Mouse (Mus musculus): ENCODE results near the gene Trim46. TPM values are rescaled to one million over a fixed set of nuclear protein-coding genes. Genes with fewer than 3 reads are reported as not detected.

The Trim46 gene
- polyA plus RNA-seq, 1 experiment from 2014 or later = 76.1 TPM

DNA sequence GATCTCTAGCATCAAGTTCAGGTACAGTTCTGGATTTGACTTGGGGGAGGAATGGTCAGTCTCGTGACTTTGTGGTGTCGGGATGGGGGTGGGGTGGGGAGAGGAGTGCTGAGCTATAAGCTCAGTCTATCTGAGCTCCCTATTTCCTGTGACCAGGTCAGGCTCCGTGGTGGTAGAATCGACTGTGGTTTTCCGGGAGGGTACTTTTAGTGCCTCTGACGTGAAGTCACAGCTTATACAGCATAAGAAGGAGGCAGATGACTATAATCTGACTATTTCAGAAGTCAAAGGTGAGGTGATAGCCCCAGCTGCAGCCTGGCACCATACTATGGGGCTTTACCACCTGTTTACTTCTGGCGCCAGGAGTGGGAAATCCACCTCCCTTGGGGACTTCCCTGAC is 14.8 kb downstream of the Trim46 start:
- ATAC-seq = no peak
- WGBS = 78% methylated on average over 7 of the region's 7 CpGs

DNA sequence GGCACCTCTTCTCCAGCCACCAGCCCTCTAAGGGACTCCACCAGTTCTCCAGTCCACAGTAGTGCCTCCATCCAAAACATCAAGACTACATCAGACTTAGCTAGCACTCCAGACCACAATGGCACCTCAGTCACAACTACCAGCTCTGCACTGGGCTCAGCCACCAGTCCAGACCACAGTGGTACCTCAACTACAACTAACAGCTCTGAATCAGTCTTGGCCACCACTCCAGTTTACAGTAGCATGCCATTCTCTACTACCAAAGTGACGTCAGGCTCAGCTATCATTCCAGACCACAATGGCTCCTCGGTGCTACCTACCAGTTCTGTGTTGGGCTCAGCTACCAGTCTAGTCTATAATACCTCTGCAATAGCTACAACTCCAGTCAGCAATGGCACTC is 15.5 kb downstream of the Trim46 start:
- peaks cover 31% of the 10 kb centered on the region for H3K4me1 ChIP-seq (replicated peaks; ENCODE audit: control insufficient read depth, insufficient read depth, low read length)
- no peak overlapping the region for H3K9ac ChIP-seq (replicated peaks; ENCODE audit: low read depth, low read length)
- no peaks in the 10 kb centered on the region for H3K9me3 ChIP-seq (ENCODE audit: control insufficient read depth, low read length)
- no peaks in the 10 kb centered on the region for H3K27me3 ChIP-seq (replicated peaks; ENCODE audit: control insufficient read depth, insufficient read depth, low read length)
- H3K27ac ChIP-seq (ENCODE audit: low read length) = no peak overlapping the region
- no peak overlapping the region for H3K4me3 ChIP-seq (replicated peaks; ENCODE audit: low read length)
- no peak overlapping the region for H3K4me2 ChIP-seq (ENCODE audit: low read length)
- ATAC-seq = no peak
- WGBS = 83% methylated on average over 2 of the region's 2 CpGs
- H3K36me3 ChIP-seq (ENCODE audit: control insufficient read depth, insufficient read depth) = peaks cover 7% of the 10 kb centered on the region

More for the DNA sequence above, 14.8 kb downstream of the Trim46 start:
- no peaks in the 10 kb centered on the region for H3K27me3 ChIP-seq (replicated peaks; ENCODE audit: control insufficient read depth, insufficient read depth, low read length)
- peaks cover 8% of the 10 kb centered on the region for H3K36me3 ChIP-seq (ENCODE audit: control insufficient read depth, insufficient read depth)
- no peak overlapping the region for H3K4me3 ChIP-seq (replicated peaks; ENCODE audit: low read length)
- peaks cover 23% of the 10 kb centered on the region for H3K4me1 ChIP-seq (replicated peaks; ENCODE audit: control insufficient read depth, insufficient read depth, low read length)
- H3K9ac ChIP-seq (replicated peaks; ENCODE audit: low read depth, low read length) = no peak overlapping the region
- no peaks in the 10 kb centered on the region for H3K9me3 ChIP-seq (ENCODE audit: control insufficient read depth, low read length)
- H3K4me2 ChIP-seq (ENCODE audit: low read length) = no peak overlapping the region
- H3K27ac ChIP-seq (ENCODE audit: low read length) = no peak overlapping the region

DNA sequence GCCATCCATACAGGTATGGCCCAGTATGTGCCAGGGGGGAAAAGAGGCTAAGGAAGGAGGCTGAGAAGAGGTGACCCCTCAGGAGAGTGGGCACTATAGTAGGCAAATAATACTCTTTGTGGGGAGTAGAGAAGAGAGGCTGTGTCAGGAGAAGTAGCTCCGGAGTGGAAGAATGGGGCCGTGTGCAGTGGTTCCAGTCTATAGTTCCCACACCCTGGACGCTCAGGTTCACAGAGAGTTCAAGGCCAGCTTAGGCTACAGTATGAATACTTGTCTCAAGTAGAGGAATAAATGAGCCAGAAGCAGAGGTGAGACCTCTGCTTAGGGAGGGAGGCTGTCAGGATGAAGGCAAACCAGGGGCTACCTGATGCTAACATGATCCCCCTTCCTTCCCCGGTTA is 16.8 kb downstream of the Trim46 start:
- Histone ChIP-seq H3K4me3 (replicated peaks; ENCODE audit: low read length) (no peak overlapping the region), H3K27me3 (replicated peaks; ENCODE audit: control insufficient read depth, insufficient read depth, low read length) (no peaks in the 10 kb centered on the region), H3K9me3 (ENCODE audit: control insufficient read depth, low read length) (no peaks in the 10 kb centered on the region), H3K27ac (ENCODE audit: low read length) (no peak overlapping the region), H3K4me1 (replicated peaks; ENCODE audit: control insufficient read depth, insufficient read depth, low read length) (peaks cover 44% of the 10 kb centered on the region), H3K4me2 (ENCODE audit: low read length) (no peak overlapping the region), H3K9ac (replicated peaks; ENCODE audit: low read depth, low read length) (no peak overlapping the region), H3K36me3 (ENCODE audit: control insufficient read depth, insufficient read depth) (0 out of 2 replicates have a peak, but pooled peaks cover 2% of the 10 kb centered on the region)
- no peak for ATAC-seq
- WGBS = 46% methylated on average over 4 of the region's 4 CpGs

DNA sequence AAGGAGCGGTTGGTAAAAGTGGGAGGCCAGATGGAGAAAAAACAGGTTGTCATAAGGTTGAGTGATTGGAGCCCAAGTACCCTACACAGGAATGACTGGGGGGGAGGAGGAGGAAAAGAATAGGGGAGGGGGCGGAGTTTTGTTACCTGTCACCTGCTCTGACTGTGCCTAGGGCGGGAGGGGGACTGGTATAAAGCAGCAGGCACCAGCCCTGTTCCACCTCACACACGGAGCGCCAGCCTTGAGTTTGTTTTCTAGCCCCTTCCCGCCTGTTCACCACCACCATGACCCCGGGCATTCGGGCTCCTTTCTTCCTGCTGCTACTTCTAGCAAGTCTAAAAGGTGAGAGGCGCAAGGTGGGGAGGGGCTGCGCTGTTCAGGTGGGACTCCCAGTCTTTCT is 17.3 kb downstream of the Trim46 start, which contains the start of gene Muc1:
Muc1 (plus strand) TSS at position 222 of the 400 bp plus-strand sequence.
- no peaks in the 10 kb centered on the region for H3K9me3 ChIP-seq (ENCODE audit: control insufficient read depth, low read length)
- no peak for ATAC-seq
- H3K27ac ChIP-seq (ENCODE audit: low read length) = peak within 1 kb of the TSS; percentile 89
- peak within 1 kb of the TSS; percentile 58 for H3K9ac ChIP-seq (replicated peaks; ENCODE audit: low read depth, low read length)
- H3K36me3 ChIP-seq (ENCODE audit: control insufficient read depth, insufficient read depth) = 0 out of 2 replicates have a peak, but pooled peaks cover 2% of the 10 kb centered on the region
- no peaks in the 10 kb centered on the region for H3K27me3 ChIP-seq (replicated peaks; ENCODE audit: control insufficient read depth, insufficient read depth, low read length)
- peak within 1 kb of the TSS; percentile 48 for H3K4me3 ChIP-seq (replicated peaks; ENCODE audit: low read length)
- 36% methylated on average over 10 of the region's 10 CpGs for WGBS
- peak within 1 kb of the TSS; percentile 71 for H3K4me2 ChIP-seq (ENCODE audit: low read length)
- peaks cover 48% of the 10 kb centered on the region for H3K4me1 ChIP-seq (replicated peaks; ENCODE audit: control insufficient read depth, insufficient read depth, low read length)

DNA sequence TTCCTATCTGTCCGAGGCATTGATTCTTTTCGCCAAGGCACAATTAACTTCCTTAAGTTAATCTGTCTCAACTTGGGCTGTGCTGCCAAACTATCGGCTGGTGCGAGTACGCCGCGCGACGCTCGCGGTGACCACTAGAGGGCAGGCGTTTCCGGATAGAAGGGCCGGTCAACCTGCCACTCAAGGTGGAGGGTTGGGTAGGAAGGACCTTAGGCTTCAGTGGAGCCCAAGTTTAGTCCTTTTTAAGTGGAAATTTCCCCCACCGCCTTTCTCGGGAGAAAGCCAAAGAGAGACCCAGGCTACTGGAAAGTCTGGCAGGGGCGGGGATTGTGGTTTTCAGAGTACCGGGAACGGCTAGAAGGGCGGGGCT is 17.9 kb downstream of the Trim46 start:
- Histone ChIP-seq H3K4me1 (replicated peaks; ENCODE audit: control insufficient read depth, insufficient read depth, low read length) (peaks cover 55% of the 10 kb centered on the region), H3K9ac (replicated peaks; ENCODE audit: low read depth, low read length) (peak overlapping the region; percentile 58), H3K27ac (ENCODE audit: low read length) (peak overlapping the region; percentile 89), H3K36me3 (ENCODE audit: control insufficient read depth, insufficient read depth) (no peaks in the 10 kb centered on the region), H3K4me2 (ENCODE audit: low read length) (peak overlapping the region; percentile 71), H3K9me3 (ENCODE audit: control insufficient read depth, low read length) (no peaks in the 10 kb centered on the region), H3K4me3 (replicated peaks; ENCODE audit: low read length) (peak overlapping the region; percentile 48), H3K27me3 (replicated peaks; ENCODE audit: control insufficient read depth, insufficient read depth, low read length) (no peaks in the 10 kb centered on the region)
- under 1% methylated on average over 19 of the region's 20 CpGs for WGBS
- ATAC-seq = peak; percentile 36

DNA sequence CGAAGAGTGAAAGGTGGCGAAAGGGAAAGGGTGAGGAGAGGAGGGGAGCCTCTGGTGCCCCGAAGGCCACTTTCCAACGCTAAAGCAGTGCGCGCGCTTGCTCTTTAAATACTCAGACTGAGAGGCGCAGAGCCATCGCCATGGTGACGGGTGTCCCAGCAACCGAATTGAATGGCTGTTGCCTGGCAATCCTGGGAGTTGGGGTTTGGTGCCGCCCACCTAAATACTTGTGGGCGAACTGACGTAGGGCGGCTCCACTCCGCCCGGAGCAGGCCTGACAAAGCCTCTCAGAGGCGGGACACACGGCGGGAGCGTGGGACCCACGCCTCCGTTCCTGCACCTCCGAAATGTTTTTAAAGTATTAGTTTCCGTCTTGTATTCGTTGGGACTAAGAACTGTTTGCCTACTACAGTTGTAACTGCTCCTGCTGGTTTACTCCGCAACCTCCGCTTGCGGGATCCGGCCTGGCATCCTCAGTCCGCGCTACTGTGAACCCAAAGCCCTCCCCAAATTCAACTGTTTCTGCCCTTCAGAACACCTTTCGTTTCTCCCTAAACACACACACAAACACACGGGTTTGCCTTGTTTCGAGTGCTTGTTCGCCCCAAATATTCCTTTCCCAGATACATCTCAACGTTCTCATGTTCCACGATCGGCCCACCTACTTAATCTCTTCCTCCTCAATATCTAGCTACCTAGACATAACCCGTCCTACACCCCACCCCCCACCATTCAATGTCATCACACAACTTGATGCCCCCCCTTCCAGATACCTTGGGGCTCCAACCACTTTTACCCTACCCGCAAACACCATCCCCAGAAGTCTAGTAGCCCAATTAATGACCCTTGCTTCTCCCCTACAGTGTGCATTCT is 18.6 kb downstream of the Trim46 start:
- Histone ChIP-seq H3K9ac (replicated peaks; ENCODE audit: low read depth, low read length) (peak overlapping the region; percentile 58), H3K4me2 (ENCODE audit: low read length) (peak overlapping the region; percentile 71), H3K27me3 (replicated peaks; ENCODE audit: control insufficient read depth, insufficient read depth, low read length) (no peaks in the 10 kb centered on the region), H3K36me3 (ENCODE audit: control insufficient read depth, insufficient read depth) (no peaks in the 10 kb centered on the region), H3K4me1 (replicated peaks; ENCODE audit: control insufficient read depth, insufficient read depth, low read length) (peaks cover 55% of the 10 kb centered on the region), H3K27ac (ENCODE audit: low read length) (peak overlapping the region; percentile 89), H3K4me3 (replicated peaks; ENCODE audit: low read length) (peak overlapping the region; percentile 48), H3K9me3 (ENCODE audit: control insufficient read depth, low read length) (no peaks in the 10 kb centered on the region)
- under 1% methylated on average over 41 of the region's 41 CpGs for WGBS
- peak; percentile 87 for ATAC-seq

DNA sequence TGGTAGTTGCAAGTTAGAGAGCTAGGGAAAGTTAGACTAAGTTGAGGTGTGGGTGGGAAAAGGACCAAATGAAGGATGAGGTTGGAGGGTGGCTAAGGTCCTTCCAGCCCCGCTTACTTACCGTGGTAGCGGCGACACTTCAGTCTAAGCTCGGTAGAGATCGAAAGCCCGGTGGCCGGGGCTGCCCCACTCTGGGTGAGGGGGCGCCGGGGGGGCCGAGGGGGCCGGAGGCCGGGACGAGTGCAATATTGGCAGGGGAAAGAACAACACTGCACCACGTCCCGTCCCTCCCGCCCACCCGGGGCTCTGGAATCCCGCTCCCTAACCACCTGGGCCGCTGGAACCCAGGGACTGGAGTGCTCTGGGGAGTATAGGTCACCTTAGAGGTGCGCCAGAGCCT is 19.2 kb downstream of the Trim46 start, which contains the start of gene Mtx1:
Mtx1 (minus strand) TSS at position 189 of the 400 bp plus-strand sequence.
- Histone ChIP-seq H3K27me3 (replicated peaks; ENCODE audit: control insufficient read depth, insufficient read depth, low read length) (no peaks in the 10 kb centered on the region), H3K4me2 (ENCODE audit: low read length) (peak within 1 kb of the TSS; percentile 71), H3K4me1 (replicated peaks; ENCODE audit: control insufficient read depth, insufficient read depth, low read length) (peaks cover 55% of the 10 kb centered on the region), H3K27ac (ENCODE audit: low read length) (peak within 1 kb of the TSS; percentile 89), H3K9me3 (ENCODE audit: control insufficient read depth, low read length) (no peaks in the 10 kb centered on the region), H3K4me3 (replicated peaks; ENCODE audit: low read length) (peak within 1 kb of the TSS; percentile 48), H3K9ac (replicated peaks; ENCODE audit: low read depth, low read length) (peak within 1 kb of the TSS; percentile 58), H3K36me3 (ENCODE audit: control insufficient read depth, insufficient read depth) (no peaks in the 10 kb centered on the region)
- under 1% methylated on average over 21 of the region's 21 CpGs for WGBS
- no peak; the same call in 1 of the 2 replicates for ATAC-seq

DNA sequence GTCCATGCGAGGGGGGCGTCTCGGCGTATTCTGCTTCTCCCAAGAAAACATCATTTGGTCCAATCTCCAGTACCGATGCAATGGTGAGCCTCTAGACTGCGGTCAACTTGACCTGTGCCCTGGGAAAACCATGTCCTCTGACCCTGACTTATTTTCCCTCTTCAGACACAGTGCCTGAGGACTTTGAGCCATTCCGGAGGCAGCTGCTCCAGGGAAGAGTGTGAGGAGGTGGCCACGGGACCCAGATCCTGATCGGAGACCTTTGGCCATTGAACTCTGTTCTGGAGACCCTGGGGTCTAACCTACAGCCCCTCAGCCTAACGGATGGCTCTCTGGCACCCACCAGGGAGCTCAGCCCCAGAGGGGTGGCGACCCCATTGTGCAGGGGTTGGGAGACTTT is 19.7 kb downstream of the Trim46 start:
- H3K4me1 ChIP-seq (replicated peaks; ENCODE audit: control insufficient read depth, insufficient read depth, low read length) = peaks cover 55% of the 10 kb centered on the region
- peak overlapping the region; percentile 89 for H3K27ac ChIP-seq (ENCODE audit: low read length)
- H3K9me3 ChIP-seq (ENCODE audit: control insufficient read depth, low read length) = no peaks in the 10 kb centered on the region
- ATAC-seq = no peak
- peak overlapping the region; percentile 58 for H3K9ac ChIP-seq (replicated peaks; ENCODE audit: low read depth, low read length)
- H3K36me3 ChIP-seq (ENCODE audit: control insufficient read depth, insufficient read depth) = no peaks in the 10 kb centered on the region
- no peaks in the 10 kb centered on the region for H3K27me3 ChIP-seq (replicated peaks; ENCODE audit: control insufficient read depth, insufficient read depth, low read length)
- 4% methylated on average over 11 of the region's 11 CpGs for WGBS
- H3K4me2 ChIP-seq (ENCODE audit: low read length) = peak overlapping the region; percentile 71
- peak overlapping the region; percentile 48 for H3K4me3 ChIP-seq (replicated peaks; ENCODE audit: low read length)

DNA sequence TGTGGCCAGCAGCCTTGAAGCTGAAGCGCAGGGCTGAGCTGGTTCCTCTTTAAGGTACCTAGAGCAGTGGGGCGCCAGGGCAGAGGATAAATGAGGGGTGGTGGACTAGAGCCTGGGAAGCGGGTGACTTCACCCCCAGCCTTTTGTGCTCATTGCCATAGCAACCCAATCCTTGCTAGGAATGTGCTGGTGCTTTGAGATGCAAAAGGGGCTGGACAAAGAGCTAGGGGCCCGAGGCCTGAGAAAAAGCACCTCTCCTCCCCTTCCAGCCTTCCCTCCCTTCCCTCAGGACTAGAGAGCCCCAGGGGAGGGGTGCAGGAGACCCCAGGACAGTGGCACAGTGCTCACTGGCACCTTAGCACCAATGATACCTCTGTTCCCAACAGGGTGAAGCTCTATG is 20.2 kb downstream of the Trim46 start:
- peak; percentile 61 for ATAC-seq
- Histone ChIP-seq H3K9me3 (ENCODE audit: control insufficient read depth, low read length) (no peaks in the 10 kb centered on the region), H3K36me3 (ENCODE audit: control insufficient read depth, insufficient read depth) (no peaks in the 10 kb centered on the region), H3K4me2 (ENCODE audit: low read length) (peak overlapping the region; percentile 71), H3K27me3 (replicated peaks; ENCODE audit: control insufficient read depth, insufficient read depth, low read length) (no peaks in the 10 kb centered on the region), H3K27ac (ENCODE audit: low read length) (peak overlapping the region; percentile 89), H3K9ac (replicated peaks; ENCODE audit: low read depth, low read length) (peak overlapping the region; percentile 58), H3K4me1 (replicated peaks; ENCODE audit: control insufficient read depth, insufficient read depth, low read length) (peaks cover 55% of the 10 kb centered on the region), H3K4me3 (replicated peaks; ENCODE audit: low read length) (peak overlapping the region; percentile 48)
- WGBS = 2% methylated on average over 4 of the region's 4 CpGs
